Mouse (Mus musculus) c-Kit-positive CD71-positive TER-119-negative erythroid progenitor cells, embryonic 14.5 days (primary cell): ENCODE data around the gene Chrna9.

Experiments
- DNase-seq: peaks from one replicate; pipeline ENCODE4 v3.0.0-alpha.2; 2013; ENCODE audit warnings: low read depth

Chrna9 gene

GRCm38 (mm10) chr5:65919904-65920303 lies 14.8 kb upstream of the Chrna9 start:
- no peak for DNase-seq

GRCm38 (mm10) chr5:65920701-65921426 lies 13.9 kb upstream of the Chrna9 start:
- DNase-seq: no peak

GRCm38 (mm10) chr5:65921477-65922138 lies 13.1 kb upstream of the Chrna9 start:
- no peak for DNase-seq

GRCm38 (mm10) chr5:65926666-65927065 lies 8.1 kb upstream of the Chrna9 start:
- no peak for DNase-seq

- no peak for DNase-seq
Measured at GRCm38 (mm10) chr5:65929162-65929561, 5.6 kb upstream of the Chrna9 start.

- no peak for DNase-seq
Measured at GRCm38 (mm10) chr5:65930171-65930570, 4.5 kb upstream of the Chrna9 start.

GRCm38 (mm10) chr5:65933258-65933657 lies 1.5 kb upstream of the Chrna9 start:
- DNase-seq: no peak

- no peak for DNase-seq
Measured at GRCm38 (mm10) chr5:65933764-65934163, 957 bp upstream of the Chrna9 start.

GRCm38 (mm10) chr5:65937011-65937726 lies 2.4 kb downstream of the Chrna9 start:
- DNase-seq: no peak

- peak; percentile 71 for DNase-seq
Measured at GRCm38 (mm10) chr5:65937998-65938715, 3.4 kb downstream of the Chrna9 start.

- no peak for DNase-seq
Measured at GRCm38 (mm10) chr5:65941145-65941544, 6.4 kb downstream of the Chrna9 start.

GRCm38 (mm10) chr5:65949822-65950221 lies 15.1 kb downstream of the Chrna9 start:
- no peak for DNase-seq

GRCm38 (mm10) chr5:65950236-65950635 lies 15.5 kb downstream of the Chrna9 start:
- DNase-seq: no peak

GRCm38 (mm10) chr5:65950679-65951512 lies 16.2 kb downstream of the Chrna9 start:
- no peak for DNase-seq

GRCm38 (mm10) chr5:65951513-65951909 lies 16.8 kb downstream of the Chrna9 start:
- no peak for DNase-seq

GRCm38 (mm10) chr5:65954130-65955080 lies 19.7 kb downstream of the Chrna9 start:
- no peak for DNase-seq

GRCm38 (mm10) chr5:65955343-65956143 lies 20.8 kb downstream of the Chrna9 start:
- DNase-seq: peak; percentile 65

GRCm38 (mm10) chr5:65956144-65957008 lies 21.7 kb downstream of the Chrna9 start:
- DNase-seq: no peak
